11 mouse cellular contexts compared by ENCODE assay signal in the genomic region with DNA sequence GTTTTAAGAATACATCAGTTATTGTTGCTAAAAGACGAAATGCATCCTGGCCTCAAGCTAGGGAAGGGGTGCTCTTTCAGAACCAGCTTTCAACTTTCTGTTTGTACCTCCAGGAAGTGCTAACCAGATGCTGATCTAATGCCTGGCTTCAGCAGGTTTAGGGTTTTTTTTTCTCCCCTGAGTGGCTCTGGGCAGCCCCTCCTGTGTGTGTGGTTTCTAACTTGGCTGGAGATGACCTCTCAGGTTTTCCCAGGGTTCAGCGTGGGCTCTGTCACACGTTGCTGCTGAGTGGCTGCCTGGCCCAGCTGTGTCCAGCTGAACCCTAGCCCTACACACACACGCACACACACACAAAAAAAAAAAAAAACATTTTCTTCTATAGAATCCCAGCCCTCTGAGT. TPM values are rescaled to one million over a fixed set of nuclear protein-coding genes. Genes with fewer than 3 reads are reported as not detected.
A peak's percentile ranks its signal among the peaks of the same experiment; 100 is the strongest.
DNase-seq lines count a peak whose midpoint lies in the region; ATAC-seq lines count a peak whose summit lies in the region.
"Had no signal": no experiment of that assay in that cellular context is flagged by ENCODE, and none has a peak within 500 bp of the region (broad histone marks: within the 10 kb centered on the region; RNA-seq: fewer than 3 reads in every experiment).

No protein-coding gene starts in this region.

- ATAC-seq in kidney, embryonic 15.5 days (replicated peaks; ENCODE audit: low FRiP score), result peak; percentile 35; the same call in 1 of the 2 replicates
- ATAC-seq in CD4-positive, CD25-positive, alpha-beta regulatory T cell, adult 4 months, result peak; percentile 66
- peak; percentile 5 for ATAC-seq in common myeloid progenitor, adult 5-6 weeks (replicated peaks; ENCODE audit: low read depth, poor library complexity, severe bottlenecking)
- peak; percentile 25; the same call in 1 of the 2 replicates for ATAC-seq in megakaryocyte, adult 5-6 weeks (ENCODE audit: poor library complexity, severe bottlenecking)
- ATAC-seq: forebrain, embryonic 15.5 days had no signal

- H3K9ac ChIP-seq in kidney, embryonic 15.5 days, result no peak overlapping the region
- H3K9ac ChIP-seq: forebrain, embryonic 15.5 days; lung, embryonic 14.5 days had no signal

- H3K27me3 ChIP-seq in kidney, embryonic 15.5 days, result no peaks in the 10 kb centered on the region
- H3K27me3 ChIP-seq: forebrain, embryonic 15.5 days had no signal

- peaks cover 59% of the 10 kb centered on the region for H3K4me1 ChIP-seq in kidney, embryonic 15.5 days

- WGBS in kidney, embryonic 15.5 days, result 46% methylated on average over 4 of the region's 4 CpGs

- H3K9me3 ChIP-seq in kidney, embryonic 15.5 days (replicated peaks), result no peaks in the 10 kb centered on the region
- H3K9me3 ChIP-seq: forebrain, embryonic 15.5 days had no signal

- no peak overlapping the region for H3K4me2 ChIP-seq in kidney, embryonic 15.5 days
- H3K4me2 ChIP-seq: forebrain, embryonic 15.5 days; lung, embryonic 14.5 days had no signal

- H3K36me3 ChIP-seq in kidney, embryonic 15.5 days, result no peaks in the 10 kb centered on the region
- H3K36me3 ChIP-seq: forebrain, embryonic 15.5 days had no signal

- H3K27ac ChIP-seq in kidney, embryonic 15.5 days, result peak overlapping the region; percentile 59
- H3K27ac ChIP-seq: forebrain, embryonic 15.5 days had no signal

- no peak for DNase-seq in kidney, adult 9 months
- no peak for DNase-seq in right cerebral cortex, postnatal 4 days
- DNase-seq in Muller cell, postnatal 12 days (ENCODE audit: inconsistent ontology term), result no peak
- DNase-seq: lung, embryonic 14.5 days; right cerebral cortex, postnatal 25 days; thymus, postnatal 36 days had no signal

- H3K4me3 ChIP-seq in kidney, embryonic 15.5 days (replicated peaks), result no peak overlapping the region
- H3K4me3 ChIP-seq: forebrain, embryonic 15.5 days had no signal

RNA-seq across cellular contexts. Expression of gene Crim1, which starts 45.4 kb away (rescaled TPM):
- 6.2 and 6.5 TPM in 2 replicates for polyA plus RNA-seq in kidney, embryonic 15.5 days (2015; fragmentation: Nextera tagmentation; extraction: Ambion mirVana)
- polyA plus RNA-seq in CD4-positive, CD25-positive, alpha-beta regulatory T cell, adult 4 months (2017; shearing (Covaris generic)), result 1 to 10 TPM; 7.5 to 7.7 TPM
- 4.1 and 8.6 TPM in 2 replicates for total RNA-seq in common myeloid progenitor, adult 5-6 weeks (2017)
- 0.27 and 1.2 TPM in 2 replicates for total RNA-seq in megakaryocyte, adult 5-6 weeks (2015)
- 0.73 and 2.0 TPM in 2 replicates for total RNA-seq in megakaryocyte, adult 5-6 weeks (2017)

Comparison
In these comparisons a context has a peak if more than half of its experiments do, and no peak if none do; other contexts are left out.
1. ATAC-seq: peak in every context shown above with its lines; median percentile 66 in CD4-positive, CD25-positive, alpha-beta regulatory T cell, adult 4 months; 35 in kidney, embryonic 15.5 days; 25 in megakaryocyte, adult 5-6 weeks; 5 in common myeloid progenitor, adult 5-6 weeks.